Mouse (Mus musculus): ENCODE results near the gene Cox7a2l.

DNA sequence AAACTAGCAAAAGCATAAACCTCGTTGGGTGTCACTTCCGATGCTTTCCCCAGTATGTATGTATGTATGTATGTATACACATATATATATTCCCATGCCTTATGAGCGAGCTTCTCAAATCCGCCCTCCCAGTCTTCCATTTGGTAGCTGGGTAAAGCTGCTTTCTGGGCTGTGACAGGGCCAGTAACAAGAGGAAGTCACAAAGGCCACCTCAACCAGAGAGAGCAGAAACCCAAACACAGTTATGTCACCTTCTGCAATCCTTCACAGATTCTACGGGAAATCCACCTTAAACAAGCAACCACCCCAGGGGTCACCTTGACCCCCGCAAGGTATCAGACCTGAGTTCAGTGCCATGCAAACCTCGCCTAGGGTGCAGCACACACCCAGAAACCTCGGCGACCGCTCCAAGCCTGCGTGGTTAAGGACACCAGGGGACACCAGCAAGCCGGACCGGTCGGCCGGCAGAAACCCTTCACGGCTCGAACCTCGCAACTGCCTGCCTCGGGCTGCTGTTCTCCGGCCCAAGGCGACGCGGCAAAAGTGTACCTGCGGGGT, 3.4 kb downstream of the Cox7a2l start:
- TF ChIP-seq CHD2 (IDR thresholded peaks at IDR 0.05; ENCODE audit: low read depth, low read length) (no peak), ZC3H11A (IDR thresholded peaks at IDR 0.05; ENCODE audit: borderline replicate concordance, low read depth, low read length) (no peak), ZNF384 (IDR thresholded peaks at IDR 0.05; ENCODE audit: low read depth, low read length) (no peak)
